Mouse (Mus musculus) neutrophil, adult 83 days (primary cell): ENCODE measurements around the gene Nop53. TPM values are rescaled to one million over a fixed set of nuclear protein-coding genes. Genes with fewer than 3 reads are reported as not detected.

Experiments
- total RNA-seq, 2 experiments: library from RNA; stranded (reverse); gene quantifications; one replicate each; pipeline ENCODE4 v1.2.4; 2023

Gene Nop53
- total RNA-seq: 100 to 1,000 TPM; 141 to 146 TPM

GRCm38 (mm10) chr7:15945721-15946536, at the start of gene Nop53:
TSS of gene Nop53 (minus strand) at chr7:15946074.

GRCm38 (mm10) chr7:15967312-15967711, 21.4 kb upstream of the Nop53 start, which contains the start of gene Ehd2:
TSS of gene Ehd2 (minus strand) at chr7:15967567.

GRCm38 (mm10) chr7:15922220-15922773, 23.6 kb downstream of the Nop53 start, which contains the start of gene Selenow:
TSS of gene Selenow (minus strand) at chr7:15922402.

Other genes starting within 250 kb of the Nop53 start
- gene Obox5, start 195.9 kb downstream of the Nop53 start, total RNA-seq: not detected
- not detected for gene Obox6, start 106.4 kb downstream of the Nop53 start, total RNA-seq
- not detected for gene Crx, start 66.1 kb downstream of the Nop53 start, total RNA-seq
- not detected for gene Crxos, start 63.5 kb downstream of the Nop53 start, total RNA-seq
- gene Selenow, start 23.7 kb downstream of the Nop53 start, total RNA-seq: 10 to 100 TPM; 31.4 to 34.4 TPM
- under 1 TPM; 0.24 to 0.53 TPM for gene Ehd2, start 21.5 kb upstream of the Nop53 start, total RNA-seq
- gene Bicra, start 101.8 kb upstream of the Nop53 start, total RNA-seq: 10 to 100 TPM; 24.9 to 29.6 TPM
- gene Zfp541, start 115.7 kb upstream of the Nop53 start, total RNA-seq: under 1 TPM; 0.28 to 0.40 TPM
- gene Napa, start 152.4 kb upstream of the Nop53 start, total RNA-seq: 100 to 1,000 TPM; 121 to 141 TPM
- gene Kptn, start 173.8 kb upstream of the Nop53 start, total RNA-seq: 10 to 100 TPM; 15.0 to 19.8 TPM
- gene Slc8a2, start 183.8 kb upstream of the Nop53 start, total RNA-seq: not detected
- under 1 TPM in 1 of 2 experiments, not detected in 1; 0.31 TPM for gene Meis3, start 229.0 kb upstream of the Nop53 start, total RNA-seq